Mouse (Mus musculus) small intestine, adult 2 months (tissue): Measurements from ENCODE around the gene Coq8b.
A peak's percentile ranks its signal among the peaks of the same experiment; 100 is the strongest.

Experiments
- CTCF ChIP-seq: fragments of 200-500 bp; IDR thresholded peaks from 2 replicates; pipeline ENCODE4 v1.5.1; 2012; ENCODE audit warnings: low read depth, mild to moderate bottlenecking, control low read depth, inconsistent platforms, low read length, moderate library complexity, mixed read lengths; ENCODE audit not compliant: insufficient replicate concordance, insufficient read length; ENCODE audit errors: extremely low read depth
- POLR2A ChIP-seq: fragments of 200-500 bp; IDR thresholded peaks from 2 replicates; pipeline ENCODE4 v1.6.1; 2012; ENCODE audit warnings: low read depth, mild to moderate bottlenecking, control low read depth, inconsistent platforms, low read length, moderate library complexity

- TF ChIP-seq CTCF = peak; percentile 96; the same call in 1 of the 2 replicates
- no peak for TF ChIP-seq POLR2A
Observed at GRCm38 (mm10) chr7:27302172-27302571, 69.3 kb downstream of the Coq8b start.
